Mouse (Mus musculus) liver, postnatal 0 days (tissue): ENCODE measurements at regions not wholly inside any gene's neighbourhood (a gene's known extent, or its start where the extent isn't known, plus 50 kb on each side); places are given as distances from the start of the nearest gene placed in this dataset.

ENCODE experiments used
- CTCF ChIP-seq: sonication (generic); IDR thresholded peaks from 2 replicates; pipeline ENCODE4 v1.5.1; 2016; ENCODE audit warnings: antibody characterized with exemption, low read depth
- EP300 ChIP-seq: IDR thresholded peaks from 2 replicates; pipeline ENCODE4 v1.6.1; 2016; ENCODE audit warnings: antibody characterized with exemption, low read depth, mild to moderate bottlenecking

GRCm38 (mm10) chr9:101411951-101412350 is 160.4 kb upstream of the Ppp2r3a start:
- no peak for TF ChIP-seq CTCF
- TF ChIP-seq EP300: no peak
